Mouse (Mus musculus): ENCODE measurements at regions not wholly inside any gene's neighbourhood (a gene's known extent, or its start where the extent isn't known, plus 50 kb on each side); places are given as distances from the start of the nearest gene placed in this dataset.

GRCm38 (mm10) chr14:91889141-91889631, 2001.3 kb downstream of the Pcdh9 start:
- DNase-seq (ENCODE audit: inconsistent ontology term): peak; percentile 20

GRCm38 (mm10) chr14:91865935-91866664, 2024.4 kb downstream of the Pcdh9 start:
- DNase-seq (ENCODE audit: inconsistent ontology term): no peak

- DNase-seq (ENCODE audit: inconsistent ontology term): no peak
Observed at GRCm38 (mm10) chr14:91852258-91852657, 2038.2 kb downstream of the Pcdh9 start.

Measured in Muller cell, postnatal 12 days (primary cell).